Mouse (Mus musculus): ENCODE measurements at regions not wholly inside any gene's neighbourhood (a gene's known extent, or its start where the extent isn't known, plus 50 kb on each side); places are given as distances from the start of the nearest gene placed in this dataset.

- no peaks in the 10 kb centered on the region for H3K36me3 ChIP-seq (ENCODE audit: control insufficient read depth, insufficient read depth, low read length)
- DNase-seq = no peak
- no peak overlapping the region for H3K4me3 ChIP-seq (ENCODE audit: control insufficient read depth, insufficient read depth, low read length)
- TF ChIP-seq POLR2A (IDR thresholded peaks at IDR 0.05; ENCODE audit: control insufficient read depth, extremely low read depth, insufficient read depth, low read length, poor library complexity) (no peak), CTCF (IDR thresholded peaks at IDR 0.05; ENCODE audit: borderline replicate concordance, control insufficient read depth, extremely low read depth, insufficient read depth, low read length, poor library complexity) (no peak)
- no peaks in the 10 kb centered on the region for H3K27me3 ChIP-seq (ENCODE audit: control insufficient read depth, insufficient read depth, low read length)
- 0 out of 2 replicates have a peak, but pooled peaks cover 3% of the 10 kb centered on the region for H3K4me1 ChIP-seq (replicated peaks; ENCODE audit: control insufficient read depth, insufficient read depth, low read length)
- H3K27ac ChIP-seq (ENCODE audit: control insufficient read depth, insufficient read depth, low read length) = no peak overlapping the region
- WGBS = 95% methylated on average over 3 of the region's 3 CpGs
These were observed 1160.5 kb upstream of the A1bg start for GRCm38 (mm10) chr15:62083347-62083746.

- Histone ChIP-seq H3K4me3 (ENCODE audit: control insufficient read depth, insufficient read depth, low read length) (no peak overlapping the region), H3K27me3 (ENCODE audit: control insufficient read depth, insufficient read depth, low read length) (no peaks in the 10 kb centered on the region), H3K4me1 (replicated peaks; ENCODE audit: control insufficient read depth, insufficient read depth, low read length) (0 out of 2 replicates have a peak, but pooled peaks cover 3% of the 10 kb centered on the region), H3K27ac (ENCODE audit: control insufficient read depth, insufficient read depth, low read length) (no peak overlapping the region), H3K36me3 (ENCODE audit: control insufficient read depth, insufficient read depth, low read length) (no peaks in the 10 kb centered on the region)
- 92% methylated on average over 2 of the region's 2 CpGs for WGBS
- no peak for DNase-seq
- TF ChIP-seq POLR2A (IDR thresholded peaks at IDR 0.05; ENCODE audit: control insufficient read depth, extremely low read depth, insufficient read depth, low read length, poor library complexity) (no peak), CTCF (IDR thresholded peaks at IDR 0.05; ENCODE audit: borderline replicate concordance, control insufficient read depth, extremely low read depth, insufficient read depth, low read length, poor library complexity) (no peak)
These were observed 1159.7 kb upstream of the A1bg start for GRCm38 (mm10) chr15:62082539-62082938.

GRCm38 (mm10) chr15:62079155-62080109, 1156.6 kb upstream of the A1bg start:
- no peaks in the 10 kb centered on the region for H3K27me3 ChIP-seq (ENCODE audit: control insufficient read depth, insufficient read depth, low read length)
- TF ChIP-seq POLR2A (IDR thresholded peaks at IDR 0.05; ENCODE audit: control insufficient read depth, extremely low read depth, insufficient read depth, low read length, poor library complexity) (no peak), CTCF (IDR thresholded peaks at IDR 0.05; ENCODE audit: borderline replicate concordance, control insufficient read depth, extremely low read depth, insufficient read depth, low read length, poor library complexity) (no peak)
- H3K36me3 ChIP-seq (ENCODE audit: control insufficient read depth, insufficient read depth, low read length) = no peaks in the 10 kb centered on the region
- 0 out of 2 replicates have a peak, but pooled peaks cover 3% of the 10 kb centered on the region for H3K4me1 ChIP-seq (replicated peaks; ENCODE audit: control insufficient read depth, insufficient read depth, low read length)
- DNase-seq = no peak
- WGBS = 77% methylated on average over 9 of the region's 9 CpGs
- 0 out of 2 replicates have a peak overlapping the region, but pooled peaks have one; percentile 29 for H3K27ac ChIP-seq (ENCODE audit: control insufficient read depth, insufficient read depth, low read length)
- no peak overlapping the region for H3K4me3 ChIP-seq (ENCODE audit: control insufficient read depth, insufficient read depth, low read length)

- H3K36me3 ChIP-seq (ENCODE audit: control insufficient read depth, insufficient read depth, low read length) = no peaks in the 10 kb centered on the region
- H3K4me1 ChIP-seq (replicated peaks; ENCODE audit: control insufficient read depth, insufficient read depth, low read length) = 0 out of 2 replicates have a peak, but pooled peaks cover 3% of the 10 kb centered on the region
- no peaks in the 10 kb centered on the region for H3K27me3 ChIP-seq (ENCODE audit: control insufficient read depth, insufficient read depth, low read length)
- DNase-seq = no peak
- WGBS = 92% methylated on average over 5 of the region's 5 CpGs
- H3K4me3 ChIP-seq (ENCODE audit: control insufficient read depth, insufficient read depth, low read length) = no peak overlapping the region
- TF ChIP-seq CTCF (IDR thresholded peaks at IDR 0.05; ENCODE audit: borderline replicate concordance, control insufficient read depth, extremely low read depth, insufficient read depth, low read length, poor library complexity) (no peak), POLR2A (IDR thresholded peaks at IDR 0.05; ENCODE audit: control insufficient read depth, extremely low read depth, insufficient read depth, low read length, poor library complexity) (no peak)
- H3K27ac ChIP-seq (ENCODE audit: control insufficient read depth, insufficient read depth, low read length) = no peak overlapping the region
These were observed 1153.9 kb upstream of the A1bg start for GRCm38 (mm10) chr15:62076552-62077234.

- WGBS = 95% methylated on average over 4 of the region's 4 CpGs
- no peak for TF ChIP-seq CTCF (IDR thresholded peaks at IDR 0.05; ENCODE audit: borderline replicate concordance, control insufficient read depth, extremely low read depth, insufficient read depth, low read length, poor library complexity)
- TF ChIP-seq POLR2A (IDR thresholded peaks at IDR 0.05; ENCODE audit: control insufficient read depth, extremely low read depth, insufficient read depth, low read length, poor library complexity) = no peak
- H3K4me3 ChIP-seq (ENCODE audit: control insufficient read depth, insufficient read depth, low read length) = no peak overlapping the region
- H3K36me3 ChIP-seq (ENCODE audit: control insufficient read depth, insufficient read depth, low read length) = no peaks in the 10 kb centered on the region
- no peak overlapping the region for H3K27ac ChIP-seq (ENCODE audit: control insufficient read depth, insufficient read depth, low read length)
- 0 out of 2 replicates have a peak, but pooled peaks cover 3% of the 10 kb centered on the region for H3K4me1 ChIP-seq (replicated peaks; ENCODE audit: control insufficient read depth, insufficient read depth, low read length)
- no peaks in the 10 kb centered on the region for H3K27me3 ChIP-seq (ENCODE audit: control insufficient read depth, insufficient read depth, low read length)
- no peak for DNase-seq
These were observed 1151.9 kb upstream of the A1bg start for GRCm38 (mm10) chr15:62074735-62075134.

GRCm38 (mm10) chr15:62073595-62073994, 1150.8 kb upstream of the A1bg start:
- DNase-seq = no peak
- TF ChIP-seq CTCF (IDR thresholded peaks at IDR 0.05; ENCODE audit: borderline replicate concordance, control insufficient read depth, extremely low read depth, insufficient read depth, low read length, poor library complexity) = no peak
- TF ChIP-seq POLR2A (IDR thresholded peaks at IDR 0.05; ENCODE audit: control insufficient read depth, extremely low read depth, insufficient read depth, low read length, poor library complexity) = no peak
- 97% methylated on average over 5 of the region's 5 CpGs for WGBS
- Histone ChIP-seq H3K4me1 (replicated peaks; ENCODE audit: control insufficient read depth, insufficient read depth, low read length) (no peaks in the 10 kb centered on the region), H3K27ac (ENCODE audit: control insufficient read depth, insufficient read depth, low read length) (no peak overlapping the region), H3K36me3 (ENCODE audit: control insufficient read depth, insufficient read depth, low read length) (no peaks in the 10 kb centered on the region), H3K4me3 (ENCODE audit: control insufficient read depth, insufficient read depth, low read length) (no peak overlapping the region), H3K27me3 (ENCODE audit: control insufficient read depth, insufficient read depth, low read length) (no peaks in the 10 kb centered on the region)
